Mouse (Mus musculus): ENCODE results near the gene Qrfp.

GRCm38 (mm10) chr2:31802811-31803210, 7.6 kb downstream of the Qrfp start:
- no peak for TF ChIP-seq CTCF (conservative IDR thresholded peaks at IDR 0.05; ENCODE audit: insufficient read depth, insufficient read length, low read depth, low read length)
- no peak for TF ChIP-seq POLR2A (IDR thresholded peaks at IDR 0.05; ENCODE audit: low read depth, low read length)
